Mouse (Mus musculus): ENCODE measurements around the gene Tmem60. TPM values are rescaled to one million over a fixed set of nuclear protein-coding genes. Genes with fewer than 3 reads are reported as not detected.

Gene Tmem60
- polyA plus RNA-seq, 1 experiment from 2014 or later: 54.7 TPM

DNA sequence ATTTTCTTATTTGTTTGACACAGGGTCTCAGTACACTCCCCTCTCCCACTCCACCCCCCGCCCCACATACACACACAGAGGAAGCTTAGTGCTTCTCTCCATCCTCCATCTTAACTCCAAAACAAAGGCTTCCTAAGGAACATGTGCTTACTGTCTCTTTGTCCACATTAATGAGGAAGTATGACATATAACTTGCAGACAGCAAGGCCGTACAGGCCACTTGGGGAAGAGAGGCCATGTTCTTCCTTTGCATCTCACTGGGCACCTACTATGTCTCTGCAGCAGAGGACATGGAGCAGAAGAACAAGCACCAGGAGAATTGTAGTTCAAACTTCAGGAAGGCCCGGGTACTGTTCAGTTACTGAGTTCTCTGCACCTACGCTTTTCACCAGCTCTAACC is 21.4 kb upstream of the Tmem60 start:
- Histone ChIP-seq H3K4me2 (ENCODE audit: low read length) (no peak overlapping the region), H3K4me3 (ENCODE audit: low read depth, low read length) (no peak overlapping the region), H3K27ac (ENCODE audit: low read depth) (no peak overlapping the region), H3K9me3 (ENCODE audit: control insufficient read depth, low read length) (no peaks in the 10 kb centered on the region), H3K36me3 (ENCODE audit: control insufficient read depth, insufficient read depth, low read length) (no peaks in the 10 kb centered on the region), H3K4me1 (replicated peaks; ENCODE audit: control insufficient read depth, insufficient read depth, low read length) (peaks cover 5% of the 10 kb centered on the region; the same call in 1 of the 2 replicates), H3K27me3 (replicated peaks; ENCODE audit: control insufficient read depth, insufficient read depth, low read length) (no peaks in the 10 kb centered on the region), H3K9ac (ENCODE audit: low read length) (no peak overlapping the region)
- ATAC-seq (replicated peaks; ENCODE audit: low FRiP score, low TSS enrichment, low read depth) (no peak), DNase-seq (ENCODE audit: low spot score) (no peak)
- WGBS: 86% methylated on average over 4 of the region's 4 CpGs

DNA sequence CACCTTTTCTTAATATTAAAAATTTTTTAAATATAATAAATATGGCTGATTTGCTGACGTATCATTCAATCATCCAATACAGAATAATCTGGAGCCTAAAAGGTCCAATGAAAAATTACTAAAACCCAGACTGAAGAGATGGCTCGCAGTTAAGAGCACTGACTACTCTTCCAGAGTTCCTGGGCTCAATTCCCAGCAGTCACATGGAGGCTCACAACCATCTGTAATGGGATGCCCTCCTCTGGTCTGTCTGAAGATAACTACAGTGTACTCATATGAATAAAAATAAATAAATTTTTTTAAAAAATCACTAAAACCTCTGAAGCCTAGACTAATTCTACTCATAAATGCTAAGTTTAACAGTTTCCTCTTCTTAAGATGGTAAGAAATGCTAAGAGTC is 20.1 kb upstream of the Tmem60 start:
- no peaks in the 10 kb centered on the region for H3K27me3 ChIP-seq (replicated peaks; ENCODE audit: control insufficient read depth, insufficient read depth, low read length)
- ATAC-seq (replicated peaks; ENCODE audit: low FRiP score, low TSS enrichment, low read depth): no peak
- WGBS: 93% methylated on average over 2 of the region's 2 CpGs

DNA sequence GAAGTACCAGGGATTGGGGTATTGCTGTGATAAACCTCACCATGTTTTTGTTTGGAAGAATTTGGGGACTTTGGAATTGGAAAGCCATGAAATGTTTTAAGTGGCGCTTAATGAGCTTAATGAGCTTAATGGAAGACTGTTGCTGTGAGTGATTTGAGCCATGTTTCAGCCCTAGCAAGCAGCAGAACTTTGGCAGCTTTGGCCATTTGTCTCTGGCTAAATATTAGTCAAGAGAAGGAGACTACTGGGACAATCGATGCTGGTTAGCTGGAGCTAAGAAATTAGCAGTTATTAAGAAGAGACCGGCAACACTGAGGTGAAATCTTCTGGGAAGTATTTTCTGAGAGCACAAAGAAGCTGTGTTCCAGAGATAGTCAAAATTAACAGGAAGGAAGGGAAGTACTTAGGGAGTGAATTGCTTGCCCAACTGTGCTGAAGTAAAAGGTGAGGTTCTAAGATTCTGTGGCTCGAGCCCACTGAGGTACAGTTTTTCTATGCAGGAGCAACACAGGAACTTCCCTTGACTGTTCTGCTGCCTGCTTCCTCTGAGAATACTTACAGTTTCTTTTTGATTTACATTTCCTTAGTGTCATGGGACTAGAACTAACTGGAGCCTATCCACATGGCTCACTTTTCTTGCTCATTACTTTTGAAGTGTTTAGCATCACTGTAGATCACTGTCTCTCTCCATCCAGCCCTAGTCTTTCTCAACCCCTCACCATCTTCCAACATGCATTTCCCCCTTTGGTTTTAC is 17.6 kb upstream of the Tmem60 start:
- ATAC-seq (replicated peaks; ENCODE audit: low FRiP score, low TSS enrichment, low read depth) (no peak), DNase-seq (ENCODE audit: low spot score) (no peak)
- Histone ChIP-seq H3K4me1 (replicated peaks; ENCODE audit: control insufficient read depth, insufficient read depth, low read length) (peaks cover 11% of the 10 kb centered on the region; the same call in 1 of the 2 replicates), H3K4me3 (ENCODE audit: low read depth, low read length) (no peak overlapping the region), H3K9me3 (ENCODE audit: control insufficient read depth, low read length) (no peaks in the 10 kb centered on the region), H3K9ac (ENCODE audit: low read length) (no peak overlapping the region), H3K36me3 (ENCODE audit: control insufficient read depth, insufficient read depth, low read length) (no peaks in the 10 kb centered on the region), H3K27ac (ENCODE audit: low read depth) (no peak overlapping the region), H3K4me2 (ENCODE audit: low read length) (no peak overlapping the region), H3K27me3 (replicated peaks; ENCODE audit: control insufficient read depth, insufficient read depth, low read length) (no peaks in the 10 kb centered on the region)
- 66% methylated on average over 4 of the region's 4 CpGs for WGBS

More for the DNA sequence above, 20.1 kb upstream of the Tmem60 start:
- Histone ChIP-seq H3K9me3 (ENCODE audit: control insufficient read depth, low read length) (no peaks in the 10 kb centered on the region), H3K36me3 (ENCODE audit: control insufficient read depth, insufficient read depth, low read length) (no peaks in the 10 kb centered on the region), H3K4me2 (ENCODE audit: low read length) (no peak overlapping the region), H3K4me1 (replicated peaks; ENCODE audit: control insufficient read depth, insufficient read depth, low read length) (peaks cover 11% of the 10 kb centered on the region; the same call in 1 of the 2 replicates), H3K27ac (ENCODE audit: low read depth) (no peak overlapping the region), H3K4me3 (ENCODE audit: low read depth, low read length) (no peak overlapping the region), H3K9ac (ENCODE audit: low read length) (no peak overlapping the region)
- DNase-seq (ENCODE audit: low spot score): no peak

GRCm38 (mm10) chr5:20865193-20865755 is 16.7 kb upstream of the Tmem60 start:
- no peak for ATAC-seq (replicated peaks; ENCODE audit: low FRiP score, low TSS enrichment, low read depth)
- Histone ChIP-seq H3K9me3 (ENCODE audit: control insufficient read depth, low read length) (no peaks in the 10 kb centered on the region), H3K4me2 (ENCODE audit: low read length) (no peak overlapping the region), H3K4me1 (replicated peaks; ENCODE audit: control insufficient read depth, insufficient read depth, low read length) (peaks cover 11% of the 10 kb centered on the region; the same call in 1 of the 2 replicates), H3K4me3 (ENCODE audit: low read depth, low read length) (no peak overlapping the region), H3K27ac (ENCODE audit: low read depth) (no peak overlapping the region; the same call in 1 of the 2 replicates), H3K27me3 (replicated peaks; ENCODE audit: control insufficient read depth, insufficient read depth, low read length) (no peaks in the 10 kb centered on the region), H3K9ac (ENCODE audit: low read length) (no peak overlapping the region), H3K36me3 (ENCODE audit: control insufficient read depth, insufficient read depth, low read length) (no peaks in the 10 kb centered on the region)
- WGBS: 44% methylated on average over 2 of the region's 2 CpGs
- DNase-seq (ENCODE audit: low spot score): no peak

DNA sequence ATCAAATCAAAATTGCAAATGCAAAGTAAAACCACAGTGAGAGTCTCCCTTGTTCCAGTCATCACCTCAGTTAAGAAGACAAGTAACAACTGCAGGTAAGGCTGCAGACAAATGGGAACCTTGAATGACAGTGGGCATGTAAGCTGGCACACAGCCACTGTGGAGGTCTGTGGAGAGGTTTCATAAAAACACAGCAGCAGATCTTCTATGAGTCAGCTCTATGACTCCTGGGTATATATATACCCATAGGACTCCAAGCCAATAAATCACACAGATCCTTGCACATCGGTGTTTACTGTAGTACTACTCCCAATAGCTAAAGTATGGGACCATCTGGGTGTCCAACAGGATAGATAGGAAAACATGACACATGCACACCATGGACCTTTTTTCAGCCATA is 8.8 kb upstream of the Tmem60 start:
- no peak overlapping the region for H3K9ac ChIP-seq (ENCODE audit: low read length)
- ATAC-seq (replicated peaks; ENCODE audit: low FRiP score, low TSS enrichment, low read depth): no peak
- no peak overlapping the region for H3K4me3 ChIP-seq (ENCODE audit: low read depth, low read length)
- no peaks in the 10 kb centered on the region for H3K36me3 ChIP-seq (ENCODE audit: control insufficient read depth, insufficient read depth, low read length)
- no peak overlapping the region for H3K27ac ChIP-seq (ENCODE audit: low read depth)
- H3K9me3 ChIP-seq (ENCODE audit: control insufficient read depth, low read length): 0 out of 2 replicates have a peak, but pooled peaks cover 2% of the 10 kb centered on the region
- H3K27me3 ChIP-seq (replicated peaks; ENCODE audit: control insufficient read depth, insufficient read depth, low read length): no peaks in the 10 kb centered on the region
- H3K4me2 ChIP-seq (ENCODE audit: low read length): no peak overlapping the region
- DNase-seq (ENCODE audit: low spot score): no peak
- H3K4me1 ChIP-seq (replicated peaks; ENCODE audit: control insufficient read depth, insufficient read depth, low read length): no peaks in the 10 kb centered on the region
- WGBS: 68% methylated on average over 1 of the region's 1 CpGs

GRCm38 (mm10) chr5:20876934-20877426 is 5.0 kb upstream of the Tmem60 start:
- no peak overlapping the region for H3K9ac ChIP-seq (ENCODE audit: low read length)
- no peak for ATAC-seq (replicated peaks; ENCODE audit: low FRiP score, low TSS enrichment, low read depth)
- H3K4me1 ChIP-seq (replicated peaks; ENCODE audit: control insufficient read depth, insufficient read depth, low read length): peaks cover 3% of the 10 kb centered on the region; the same call in 1 of the 2 replicates
- no peak overlapping the region for H3K4me2 ChIP-seq (ENCODE audit: low read length)
- H3K36me3 ChIP-seq (ENCODE audit: control insufficient read depth, insufficient read depth, low read length): no peaks in the 10 kb centered on the region
- H3K27me3 ChIP-seq (replicated peaks; ENCODE audit: control insufficient read depth, insufficient read depth, low read length): no peaks in the 10 kb centered on the region
- WGBS: 49% methylated on average over 1 of the region's 1 CpGs
- no peak overlapping the region for H3K4me3 ChIP-seq (ENCODE audit: low read depth, low read length)
- no peaks in the 10 kb centered on the region for H3K9me3 ChIP-seq (ENCODE audit: control insufficient read depth, low read length)
- no peak overlapping the region for H3K27ac ChIP-seq (ENCODE audit: low read depth)
- no peak for DNase-seq (ENCODE audit: low spot score)

GRCm38 (mm10) chr5:20880386-20880785 is 1.6 kb upstream of the Tmem60 start:
- no peak for ATAC-seq (replicated peaks; ENCODE audit: low FRiP score, low TSS enrichment, low read depth)
- no peaks in the 10 kb centered on the region for H3K27me3 ChIP-seq (replicated peaks; ENCODE audit: control insufficient read depth, insufficient read depth, low read length)
- WGBS: 62% methylated on average over 2 of the region's 2 CpGs

GRCm38 (mm10) chr5:20880797-20881775 is 905 bp upstream of the Tmem60 start:
- Histone ChIP-seq H3K27me3 (replicated peaks; ENCODE audit: control insufficient read depth, insufficient read depth, low read length) (no peaks in the 10 kb centered on the region), H3K9ac (ENCODE audit: low read length) (peak overlapping the region; percentile 72)
- ATAC-seq (replicated peaks; ENCODE audit: low FRiP score, low TSS enrichment, low read depth): peak; percentile 51

More at GRCm38 (mm10) chr5:20880386-20880785, 1.6 kb upstream of the Tmem60 start:
- H3K27ac ChIP-seq (ENCODE audit: low read depth): no peak overlapping the region
- H3K36me3 ChIP-seq (ENCODE audit: control insufficient read depth, insufficient read depth, low read length): no peaks in the 10 kb centered on the region
- H3K9me3 ChIP-seq (ENCODE audit: control insufficient read depth, low read length): no peaks in the 10 kb centered on the region
- H3K9ac ChIP-seq (ENCODE audit: low read length): peak overlapping the region; percentile 72; the same call in 1 of the 2 replicates
- H3K4me3 ChIP-seq (ENCODE audit: low read depth, low read length): peak overlapping the region; percentile 57
- H3K4me1 ChIP-seq (replicated peaks; ENCODE audit: control insufficient read depth, insufficient read depth, low read length): peaks cover 14% of the 10 kb centered on the region; the same call in 1 of the 2 replicates
- no peak for DNase-seq (ENCODE audit: low spot score)
- H3K4me2 ChIP-seq (ENCODE audit: low read length): peak overlapping the region; percentile 68

More at GRCm38 (mm10) chr5:20880797-20881775, 905 bp upstream of the Tmem60 start:
- Histone ChIP-seq H3K4me3 (ENCODE audit: low read depth, low read length) (peak overlapping the region; percentile 57), H3K36me3 (ENCODE audit: control insufficient read depth, insufficient read depth, low read length) (0 out of 2 replicates have a peak, but pooled peaks cover under 1% of the 10 kb centered on the region), H3K4me1 (replicated peaks; ENCODE audit: control insufficient read depth, insufficient read depth, low read length) (peaks cover 14% of the 10 kb centered on the region; the same call in 1 of the 2 replicates), H3K9me3 (ENCODE audit: control insufficient read depth, low read length) (no peaks in the 10 kb centered on the region), H3K4me2 (ENCODE audit: low read length) (peak overlapping the region; percentile 68), H3K27ac (ENCODE audit: low read depth) (peak overlapping the region; percentile 91)
- peak; percentile 82 for DNase-seq (ENCODE audit: low spot score)
- WGBS: 1% methylated on average over 55 of the region's 64 CpGs
